Mouse (Mus musculus) urinary bladder, adult 18-20 months (tissue): Measurements from ENCODE around the gene Zfpl1.

ENCODE experiments used
- DNase-seq, 2 experiments: peaks; one replicate each; pipeline ENCODE4 v3.0.0; 2022; ENCODE audit warnings: low spot score in 2 of 2, mixed read lengths in 2 of 2

The Zfpl1 gene

GRCm38 (mm10) chr19:6101186-6101585 is 16.4 kb upstream of the Zfpl1 start:
- DNase-seq, result no peak

GRCm38 (mm10) chr19:6097847-6098246 is 13.1 kb upstream of the Zfpl1 start:
- DNase-seq, result no peak

- no peak for DNase-seq
Observed at GRCm38 (mm10) chr19:6094119-6094518, 9.4 kb upstream of the Zfpl1 start, which contains the start of gene AC131692.1. Gene AC131692.1, plus strand, starts transcription at chr19:6094419.

GRCm38 (mm10) chr19:6088841-6089240 is 4.1 kb upstream of the Zfpl1 start:
- no peak for DNase-seq

GRCm38 (mm10) chr19:6085417-6085879 is 692 bp upstream of the Zfpl1 start:
- DNase-seq, result peak in 1 of 2 experiments; percentile 19

- no peak for DNase-seq
Observed at GRCm38 (mm10) chr19:6082156-6082555, 2.6 kb downstream of the Zfpl1 start, which contains the start of gene Gm28374. Gene Gm28374, minus strand, starts transcription at chr19:6082256.

- no peak for DNase-seq
Observed at GRCm38 (mm10) chr19:6079983-6080480, 4.7 kb downstream of the Zfpl1 start, which contains the start of gene Tmem262. Gene Tmem262, plus strand, starts transcription at chr19:6080033.

GRCm38 (mm10) chr19:6076564-6077393 is 8.0 kb downstream of the Zfpl1 start, which contains the start of gene Vps51:
Gene Vps51, minus strand, starts transcription at chr19:6077231.
- peak; percentile 71 to 75 for DNase-seq

- DNase-seq, result no peak
Observed at GRCm38 (mm10) chr19:6073889-6074288, 10.9 kb downstream of the Zfpl1 start.

GRCm38 (mm10) chr19:6071261-6071660 is 13.5 kb downstream of the Zfpl1 start:
- no peak for DNase-seq

GRCm38 (mm10) chr19:6070571-6071250 is 14.0 kb downstream of the Zfpl1 start:
- no peak for DNase-seq

- no peak for DNase-seq
Observed at GRCm38 (mm10) chr19:6069851-6070250, 14.9 kb downstream of the Zfpl1 start.

GRCm38 (mm10) chr19:6068951-6069350 is 15.8 kb downstream of the Zfpl1 start:
- no peak for DNase-seq

GRCm38 (mm10) chr19:6067724-6068415 is 16.9 kb downstream of the Zfpl1 start, which contains the start of gene Tm7sf2:
Gene Tm7sf2, minus strand, starts transcription at chr19:6068373.
- DNase-seq, result peak; percentile 81 to 92

- peak in 1 of 2 experiments; percentile 76 for DNase-seq
Observed at GRCm38 (mm10) chr19:6067011-6067723, 17.6 kb downstream of the Zfpl1 start.

GRCm38 (mm10) chr19:6066571-6066970 is 18.2 kb downstream of the Zfpl1 start:
- DNase-seq, result no peak

- no peak for DNase-seq
Observed at GRCm38 (mm10) chr19:6063081-6063480, 21.7 kb downstream of the Zfpl1 start.

- DNase-seq, result no peak
Observed at GRCm38 (mm10) chr19:6062418-6062817, 22.3 kb downstream of the Zfpl1 start.

- peak in 1 of 2 experiments; percentile 42 for DNase-seq
Observed at GRCm38 (mm10) chr19:6061641-6062302, 23.0 kb downstream of the Zfpl1 start.

GRCm38 (mm10) chr19:6061021-6061533 is 23.7 kb downstream of the Zfpl1 start, which contains the start of gene Znhit2:
Gene Znhit2, plus strand, starts transcription at chr19:6061192.
- DNase-seq, result peak; percentile 85 to 93
